Mouse (Mus musculus): Measurements from ENCODE around the gene Tex35. TPM values are rescaled to one million over a fixed set of nuclear protein-coding genes. Genes with fewer than 3 reads are reported as not detected.

Gene Tex35
- total RNA-seq, 2 experiments from 2014 or later = not detected

- DNase-seq (ENCODE audit: low spot score in 2 of 2) = no peak
Measured at GRCm38 (mm10) chr1:157055288-157055831, 53.1 kb downstream of the Tex35 start.

GRCm38 (mm10) chr1:157054659-157055058 is 53.8 kb downstream of the Tex35 start:
- no peak for DNase-seq (ENCODE audit: low spot score in 2 of 2)

DNA sequence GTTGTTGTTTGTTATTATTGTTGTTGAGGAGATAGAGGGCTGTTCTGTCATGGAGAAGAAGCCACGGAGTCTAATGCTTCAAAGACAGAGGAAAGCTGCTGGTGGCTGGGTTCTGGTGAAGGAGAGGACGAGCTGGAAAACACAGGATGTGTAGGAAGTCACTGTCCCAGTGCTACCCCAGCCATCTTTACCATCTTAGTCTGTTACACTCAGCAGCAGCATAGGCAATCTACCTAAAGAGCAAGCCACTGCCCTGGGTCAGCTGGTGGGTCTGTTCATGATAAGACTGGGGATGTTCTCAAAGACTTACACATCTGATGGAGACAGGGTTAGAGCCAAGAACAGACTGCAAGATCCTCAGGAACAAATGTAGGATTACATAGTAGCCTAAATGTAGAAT is 58.6 kb downstream of the Tex35 start:
- DNase-seq (ENCODE audit: low spot score in 2 of 2) = no peak

Other genes with a start within 250 kb of the Tex35 start
- 10 to 100 TPM; 10.5 to 16.0 TPM for gene Ralgps2, start 169.1 kb downstream of the Tex35 start, total RNA-seq (2021)

Measured in adrenal gland, adult 18-20 months (tissue).